Mouse (Mus musculus): ENCODE measurements around the gene Ppp1r3g. TPM values are rescaled to one million over a fixed set of nuclear protein-coding genes. Genes with fewer than 3 reads are reported as not detected.
A peak's percentile ranks its signal among the peaks of the same experiment; 100 is the strongest.

The Ppp1r3g gene
- total RNA-seq, 1 experiment = 0.31 TPM

DNA sequence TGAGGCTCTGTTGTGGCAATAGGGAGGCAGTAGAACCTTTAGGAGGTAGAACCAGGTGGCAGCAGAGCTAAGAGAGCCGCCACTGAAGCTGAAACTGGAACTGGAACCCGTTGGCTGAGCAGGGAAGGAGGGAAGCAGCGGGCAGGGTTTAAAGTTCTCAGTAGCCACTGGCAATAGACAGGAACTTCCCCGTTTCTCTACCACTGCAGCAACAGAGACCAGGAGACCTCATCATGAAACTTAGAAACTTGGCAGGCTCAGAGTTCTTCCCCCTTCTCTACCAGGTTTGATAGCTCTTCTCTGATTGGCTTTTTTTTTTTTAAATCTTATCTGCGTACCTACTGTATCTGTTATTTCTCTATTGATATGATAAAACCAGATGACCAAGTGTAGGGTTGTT lies 17.7 kb upstream of the Ppp1r3g start:
- H3K36me3 ChIP-seq (ENCODE audit: control insufficient read depth, insufficient read depth, low read length, poor library complexity, severe bottlenecking) = no peaks in the 10 kb centered on the region
- H3K27ac ChIP-seq (ENCODE audit: insufficient read depth, low read depth, low read length, poor library complexity, severe bottlenecking) = no peak overlapping the region
- no peak overlapping the region for H3K9ac ChIP-seq (ENCODE audit: insufficient read depth, low read depth, low read length, poor library complexity, severe bottlenecking)
- in situ Hi-C loops (cut with MboI; ENCODE audit: low sequenced_read_pairs in 2 of 2, unreplicated experiment in 2 of 2) = no loop called here
- no peak for DNase-seq (ENCODE audit: low read depth, low spot score)
- TF ChIP-seq ZNF384 (IDR thresholded peaks at IDR 0.05; ENCODE audit: low read depth, low read length) = no peak
- no peak for TF ChIP-seq MAFK (IDR thresholded peaks at IDR 0.05; ENCODE audit: insufficient read depth, low read depth, low read length)
- TF ChIP-seq ZC3H11A (IDR thresholded peaks at IDR 0.05; ENCODE audit: borderline replicate concordance, low read depth, low read length) = no peak
- TF ChIP-seq HCFC1 (IDR thresholded peaks at IDR 0.05; ENCODE audit: borderline replicate concordance, insufficient read depth, low read length) = no peak
- no peaks in the 10 kb centered on the region for H3K9me3 ChIP-seq (ENCODE audit: control insufficient read depth, insufficient read depth, low read depth, low read length)
- H3K4me3 ChIP-seq (ENCODE audit: insufficient read depth in 1 of 2, low read depth in 1 of 2, low read length in 2 of 2, poor library complexity in 1 of 2, severe bottlenecking in 1 of 2) = no peak overlapping the region
- H3K4me1 ChIP-seq (ENCODE audit: control insufficient read depth in 2 of 2, insufficient read depth in 2 of 2, low read length in 2 of 2, poor library complexity in 1 of 2) = peaks cover 0 to 3% of the 10 kb centered on the region in 2 experiments; a peak in 1 of 4 replicates

DNA sequence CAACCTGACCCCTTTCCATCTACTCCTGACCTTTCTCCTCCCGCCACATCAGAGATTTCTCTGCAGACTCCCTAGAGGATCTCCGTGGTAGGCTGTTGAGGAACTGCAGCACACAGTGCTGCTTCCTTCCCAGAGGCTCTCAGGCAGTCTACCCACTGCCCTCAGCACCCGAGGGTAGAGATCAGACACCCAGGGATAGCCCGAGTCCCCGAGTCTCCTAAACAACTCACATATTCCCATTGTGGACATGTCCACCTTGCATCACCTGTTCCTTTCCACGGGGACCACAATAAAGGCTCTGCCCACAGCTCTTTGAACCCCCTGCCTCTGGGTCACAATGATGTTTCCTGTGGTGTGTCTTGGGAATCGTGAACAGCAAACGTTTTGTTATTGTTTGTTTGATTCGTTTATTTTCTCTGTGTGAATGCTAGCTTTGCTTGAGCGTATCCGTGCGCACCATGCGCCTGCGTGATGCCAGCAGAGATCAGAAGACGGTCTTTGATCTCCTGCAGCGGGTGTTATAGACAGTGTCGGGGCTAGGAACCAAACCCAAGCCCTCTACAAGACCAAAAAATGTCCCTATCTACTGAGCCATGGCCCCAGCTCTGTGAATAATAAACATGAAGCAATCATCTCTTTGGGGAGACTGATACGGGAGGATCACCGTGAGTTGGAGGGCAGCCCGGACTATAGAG lies 11.8 kb upstream of the Ppp1r3g start:
- Histone ChIP-seq H3K9ac (ENCODE audit: insufficient read depth, low read depth, low read length, poor library complexity, severe bottlenecking) (no peak overlapping the region), H3K9me3 (ENCODE audit: control insufficient read depth, insufficient read depth, low read depth, low read length) (no peaks in the 10 kb centered on the region), H3K27ac (ENCODE audit: insufficient read depth, low read depth, low read length, poor library complexity, severe bottlenecking) (no peak overlapping the region), H3K4me1 (ENCODE audit: control insufficient read depth in 2 of 2, insufficient read depth in 2 of 2, low read length in 2 of 2, poor library complexity in 1 of 2) (no peaks in the 10 kb centered on the region), H3K36me3 (ENCODE audit: control insufficient read depth, insufficient read depth, low read length, poor library complexity, severe bottlenecking) (no peaks in the 10 kb centered on the region), H3K4me3 (ENCODE audit: insufficient read depth in 1 of 2, low read depth in 1 of 2, low read length in 2 of 2, poor library complexity in 1 of 2, severe bottlenecking in 1 of 2) (no peak overlapping the region)
- in situ Hi-C loops (cut with MboI; ENCODE audit: low sequenced_read_pairs in 2 of 2, unreplicated experiment in 2 of 2) = no loop called here
- no peak for DNase-seq (ENCODE audit: low read depth, low spot score)
- TF ChIP-seq ZC3H11A (IDR thresholded peaks at IDR 0.05; ENCODE audit: borderline replicate concordance, low read depth, low read length) (no peak), MAFK (IDR thresholded peaks at IDR 0.05; ENCODE audit: insufficient read depth, low read depth, low read length) (no peak), CHD2 (IDR thresholded peaks at IDR 0.05; ENCODE audit: low read depth, low read length) (no peak), HCFC1 (IDR thresholded peaks at IDR 0.05; ENCODE audit: borderline replicate concordance, insufficient read depth, low read length) (no peak), ZNF384 (IDR thresholded peaks at IDR 0.05; ENCODE audit: low read depth, low read length) (no peak)

DNA sequence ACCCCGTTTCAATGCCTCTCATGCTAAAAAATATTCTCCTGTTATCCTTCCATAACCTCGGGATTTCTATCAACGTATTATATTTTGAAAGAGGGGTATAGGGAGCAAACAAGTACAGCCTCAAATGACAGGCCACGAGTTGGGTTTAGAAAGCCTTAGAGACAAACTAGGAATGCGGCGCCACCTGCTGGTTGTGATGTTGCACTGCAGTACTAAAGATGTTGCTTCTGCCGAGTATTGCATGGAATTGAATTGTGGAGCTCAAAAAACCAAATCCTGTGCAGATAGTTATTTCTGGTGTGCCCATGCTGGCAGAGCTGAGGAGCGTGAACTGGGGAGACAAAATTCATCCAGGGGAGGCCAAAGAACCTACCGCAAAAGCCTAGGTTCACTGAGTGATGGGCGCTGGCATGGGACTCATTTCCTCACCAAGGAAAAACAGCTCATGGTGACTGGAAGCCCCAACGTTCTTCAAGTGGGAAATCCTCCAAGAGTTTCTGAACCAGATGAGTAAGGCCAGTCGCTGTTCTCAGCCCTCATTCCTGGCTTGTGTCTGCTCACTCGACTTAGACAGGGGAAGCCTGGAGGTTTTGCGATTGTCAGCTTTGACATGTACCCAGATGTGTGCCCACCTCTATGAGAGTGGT lies 11.2 kb upstream of the Ppp1r3g start:
- H3K36me3 ChIP-seq (ENCODE audit: control insufficient read depth, insufficient read depth, low read length, poor library complexity, severe bottlenecking) = no peaks in the 10 kb centered on the region
- no peaks in the 10 kb centered on the region for H3K4me1 ChIP-seq (ENCODE audit: control insufficient read depth in 2 of 2, insufficient read depth in 2 of 2, low read length in 2 of 2, poor library complexity in 1 of 2)
- TF ChIP-seq ZC3H11A (IDR thresholded peaks at IDR 0.05; ENCODE audit: borderline replicate concordance, low read depth, low read length) (peak; percentile 92), CHD2 (IDR thresholded peaks at IDR 0.05; ENCODE audit: low read depth, low read length) (no peak)
- no peak overlapping the region for H3K4me3 ChIP-seq (ENCODE audit: insufficient read depth in 1 of 2, low read depth in 1 of 2, low read length in 2 of 2, poor library complexity in 1 of 2, severe bottlenecking in 1 of 2)
- H3K9me3 ChIP-seq (ENCODE audit: control insufficient read depth, insufficient read depth, low read depth, low read length) = no peaks in the 10 kb centered on the region
- peak; percentile 47 for DNase-seq (ENCODE audit: low read depth, low spot score)
- in situ Hi-C loops (cut with MboI; ENCODE audit: low sequenced_read_pairs in 2 of 2, unreplicated experiment in 2 of 2) = no loop called here
- H3K9ac ChIP-seq (ENCODE audit: insufficient read depth, low read depth, low read length, poor library complexity, severe bottlenecking) = no peak overlapping the region
- no peak overlapping the region for H3K27ac ChIP-seq (ENCODE audit: insufficient read depth, low read depth, low read length, poor library complexity, severe bottlenecking)

DNA sequence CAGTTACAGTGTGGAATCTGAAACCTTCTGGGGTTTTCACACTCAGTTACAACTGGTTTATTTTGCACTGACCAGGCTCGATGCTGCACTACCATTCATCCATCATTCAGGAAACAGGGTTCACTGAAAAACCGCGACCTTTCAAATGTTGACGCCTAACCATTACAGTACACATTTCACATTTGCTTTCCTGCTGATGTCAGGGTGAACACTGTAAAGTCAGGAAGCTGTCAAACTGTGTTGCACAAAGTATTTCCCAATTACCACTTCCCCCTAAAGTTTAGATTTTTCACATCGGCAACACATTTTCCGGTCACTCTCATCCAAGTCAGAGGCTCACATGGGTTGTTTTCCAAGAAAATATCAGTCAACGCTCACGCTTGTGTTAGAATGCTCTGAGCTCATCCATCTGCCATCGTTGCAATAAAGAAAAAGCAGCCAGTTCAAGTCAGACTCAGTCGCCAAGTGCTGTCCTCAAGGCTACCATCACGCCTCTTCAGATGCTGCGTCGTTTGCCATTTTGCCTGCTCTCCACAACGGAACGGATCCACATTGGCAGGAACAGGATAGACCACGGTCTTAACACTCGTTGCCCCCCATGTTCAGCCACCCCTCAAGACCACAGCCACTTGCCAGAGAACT lies 8.7 kb upstream of the Ppp1r3g start:
- no peak overlapping the region for H3K9ac ChIP-seq (ENCODE audit: insufficient read depth, low read depth, low read length, poor library complexity, severe bottlenecking)
- no peak overlapping the region for H3K27ac ChIP-seq (ENCODE audit: insufficient read depth, low read depth, low read length, poor library complexity, severe bottlenecking)
- no peak for DNase-seq (ENCODE audit: low read depth, low spot score)
- H3K36me3 ChIP-seq (ENCODE audit: control insufficient read depth, insufficient read depth, low read length, poor library complexity, severe bottlenecking) = no peaks in the 10 kb centered on the region
- no peak overlapping the region for H3K4me3 ChIP-seq (ENCODE audit: insufficient read depth in 1 of 2, low read depth in 1 of 2, low read length in 2 of 2, poor library complexity in 1 of 2, severe bottlenecking in 1 of 2)
- no peaks in the 10 kb centered on the region for H3K4me1 ChIP-seq (ENCODE audit: control insufficient read depth in 2 of 2, insufficient read depth in 2 of 2, low read length in 2 of 2, poor library complexity in 1 of 2)
- no peak for TF ChIP-seq MAFK (IDR thresholded peaks at IDR 0.05; ENCODE audit: insufficient read depth, low read depth, low read length)
- TF ChIP-seq HCFC1 (IDR thresholded peaks at IDR 0.05; ENCODE audit: borderline replicate concordance, insufficient read depth, low read length) = no peak
- no peak for TF ChIP-seq ZNF384 (IDR thresholded peaks at IDR 0.05; ENCODE audit: low read depth, low read length)
- no peak for TF ChIP-seq CHD2 (IDR thresholded peaks at IDR 0.05; ENCODE audit: low read depth, low read length)
- TF ChIP-seq ZC3H11A (IDR thresholded peaks at IDR 0.05; ENCODE audit: borderline replicate concordance, low read depth, low read length) = no peak
- in situ Hi-C loops (cut with MboI; ENCODE audit: low sequenced_read_pairs in 2 of 2, unreplicated experiment in 2 of 2) = no loop called here
- no peaks in the 10 kb centered on the region for H3K9me3 ChIP-seq (ENCODE audit: control insufficient read depth, insufficient read depth, low read depth, low read length)
